Mouse (Mus musculus): ENCODE data around the gene Mgat5.

The Mgat5 gene

GRCm38 (mm10) chr1:127430290-127430689, 225.5 kb downstream of the Mgat5 start:
- DNase-seq (ENCODE audit: low read depth, low spot score) = no peak

- no peak for DNase-seq (ENCODE audit: low read depth, low spot score)
These were observed 230.0 kb downstream of the Mgat5 start for GRCm38 (mm10) chr1:127434829-127435228.

DNA sequence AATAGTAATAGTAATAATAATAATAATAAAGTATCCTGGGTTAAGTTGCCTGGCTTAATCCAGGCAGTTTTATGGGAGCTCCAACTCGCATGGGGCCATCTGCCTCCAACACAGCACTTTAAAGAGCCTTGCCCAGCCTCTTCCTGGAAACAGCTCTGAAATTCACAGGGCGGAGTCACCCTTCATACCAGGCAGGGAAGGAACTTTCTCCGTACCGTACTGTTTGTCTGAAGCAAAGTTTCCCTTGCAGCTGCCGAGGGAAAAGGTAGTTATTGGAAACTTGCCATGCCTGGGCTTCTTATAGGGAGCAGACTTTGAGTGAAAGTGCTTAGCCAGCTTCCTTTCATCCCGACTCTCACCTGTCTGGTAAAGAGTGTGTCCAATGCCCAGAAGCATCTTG, 232.3 kb downstream of the Mgat5 start:
- no peak for DNase-seq (ENCODE audit: low read depth, low spot score)

GRCm38 (mm10) chr1:127439452-127439891, 234.7 kb downstream of the Mgat5 start:
- DNase-seq (ENCODE audit: low read depth, low spot score) = no peak

DNA sequence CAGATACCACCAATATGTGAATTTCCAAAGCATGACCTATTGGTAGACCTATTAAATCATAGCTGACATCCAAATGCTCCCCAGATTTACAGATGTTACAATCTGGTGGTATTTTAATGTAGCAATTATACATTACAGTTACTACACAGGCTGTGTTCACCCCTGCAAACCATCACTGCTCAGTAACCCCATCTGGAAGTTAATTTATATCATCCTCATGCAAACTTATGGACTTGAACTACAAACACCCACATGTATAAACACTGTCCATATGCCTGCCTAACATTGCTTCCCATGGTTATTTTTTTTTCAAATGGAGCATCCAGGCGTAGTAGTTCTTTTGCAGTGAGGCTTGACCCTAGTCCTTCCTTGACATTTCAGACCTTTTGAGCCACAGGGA, 236.2 kb downstream of the Mgat5 start:
- DNase-seq (ENCODE audit: low read depth, low spot score) = no peak

DNA sequence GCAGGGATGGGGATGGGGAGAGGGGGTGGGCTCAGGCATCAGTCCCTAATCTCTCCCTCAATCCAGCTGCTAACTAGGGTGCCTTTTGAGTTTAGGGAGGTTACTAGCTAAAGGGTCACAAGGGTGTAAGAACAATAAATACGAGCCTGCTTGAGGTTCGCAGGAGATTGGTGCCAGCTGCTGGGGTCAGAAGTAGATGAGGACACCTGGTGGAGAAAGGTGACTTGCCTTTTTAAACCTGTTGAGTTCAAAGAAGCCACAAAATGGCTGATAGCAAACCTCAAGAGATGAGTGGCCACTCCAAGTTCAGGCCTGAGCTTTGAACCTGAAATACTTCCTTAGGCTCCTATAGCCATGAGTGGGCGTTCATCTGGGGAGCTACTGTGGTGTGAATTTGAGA, 236.9 kb downstream of the Mgat5 start:
- DNase-seq (ENCODE audit: low read depth, low spot score) = peak; percentile 20

- no peak for DNase-seq (ENCODE audit: low read depth, low spot score)
These were observed 238.4 kb downstream of the Mgat5 start for GRCm38 (mm10) chr1:127442880-127443877.

DNA sequence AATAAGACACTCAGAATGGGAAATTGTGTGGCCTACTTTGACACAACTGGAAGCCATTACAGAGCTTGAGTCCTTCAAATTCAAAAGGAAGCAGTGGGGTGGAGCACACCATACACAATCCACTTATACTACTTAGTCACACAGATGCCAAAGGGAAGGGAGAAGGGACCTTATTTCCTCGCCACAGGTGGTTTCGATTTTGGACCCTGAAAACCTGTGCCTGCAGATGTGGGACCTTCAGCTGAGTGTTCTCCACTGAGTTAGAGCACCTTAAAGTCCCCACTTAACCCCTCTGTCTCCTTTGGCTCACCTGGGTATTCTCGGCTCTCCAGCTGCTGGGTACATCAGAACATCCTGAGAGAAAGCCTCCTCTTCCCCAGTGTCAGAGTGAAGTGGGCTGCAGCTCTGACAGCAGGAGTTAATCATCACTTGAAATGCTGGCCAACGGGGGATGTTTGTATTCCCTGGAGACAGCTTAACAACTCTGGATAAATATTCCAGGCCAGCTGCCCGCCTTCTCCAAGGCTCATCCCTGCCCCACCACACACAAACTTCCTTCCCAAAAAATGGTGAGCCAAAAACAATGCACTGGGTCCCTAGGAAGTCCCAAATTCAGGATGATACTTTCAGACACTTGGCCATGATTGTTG, 240.1 kb downstream of the Mgat5 start:
- DNase-seq (ENCODE audit: low read depth, low spot score) = no peak

- DNase-seq (ENCODE audit: low read depth, low spot score) = no peak
These were observed 248.6 kb downstream of the Mgat5 start for GRCm38 (mm10) chr1:127453397-127453796.

GRCm38 (mm10) chr1:127459015-127459451, 254.2 kb downstream of the Mgat5 start:
- DNase-seq (ENCODE audit: low read depth, low spot score) = peak; percentile 44

- no peak for DNase-seq (ENCODE audit: low read depth, low spot score)
These were observed 254.8 kb downstream of the Mgat5 start for GRCm38 (mm10) chr1:127459576-127459975.

DNA sequence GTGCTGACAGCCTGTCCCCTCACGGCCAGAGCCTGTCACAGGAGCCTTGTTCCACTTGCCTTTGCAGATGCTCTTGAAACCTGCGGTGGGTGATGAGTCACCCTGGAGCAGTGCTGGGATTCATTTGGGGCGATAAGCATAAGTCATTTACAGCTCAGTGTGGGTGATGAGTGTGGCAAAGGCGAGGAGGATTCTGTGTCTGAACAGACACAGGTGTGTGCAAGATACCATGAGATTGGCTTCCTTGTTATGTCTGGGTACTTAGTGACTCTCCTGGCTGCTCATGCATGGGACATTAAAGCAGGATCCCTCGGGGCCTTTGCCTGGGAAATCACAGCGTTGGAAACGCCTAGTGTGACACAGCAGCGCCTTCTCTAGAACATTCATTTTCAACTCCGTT, 256.2 kb downstream of the Mgat5 start:
- no peak for DNase-seq (ENCODE audit: low read depth, low spot score)

DNA sequence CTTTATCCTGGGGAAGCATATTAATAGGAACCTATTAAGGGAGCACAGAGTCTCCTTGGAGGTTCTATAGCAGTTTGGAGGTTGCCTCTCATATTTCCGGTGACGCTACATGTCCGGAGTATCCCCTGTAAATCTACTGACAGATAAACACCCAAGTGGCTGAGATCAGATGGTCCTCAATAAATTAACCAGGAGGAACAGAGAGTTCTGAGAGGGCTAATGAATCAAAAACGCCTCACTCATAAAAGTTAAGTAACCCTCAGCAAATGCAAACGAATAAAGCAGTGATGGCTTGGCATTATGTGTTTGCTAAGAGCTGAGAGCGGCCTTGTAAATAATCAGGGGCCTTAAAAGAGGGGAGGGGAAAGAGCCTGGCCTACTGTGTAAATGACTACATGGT, 259.2 kb downstream of the Mgat5 start:
- no peak for DNase-seq (ENCODE audit: low read depth, low spot score)

DNA sequence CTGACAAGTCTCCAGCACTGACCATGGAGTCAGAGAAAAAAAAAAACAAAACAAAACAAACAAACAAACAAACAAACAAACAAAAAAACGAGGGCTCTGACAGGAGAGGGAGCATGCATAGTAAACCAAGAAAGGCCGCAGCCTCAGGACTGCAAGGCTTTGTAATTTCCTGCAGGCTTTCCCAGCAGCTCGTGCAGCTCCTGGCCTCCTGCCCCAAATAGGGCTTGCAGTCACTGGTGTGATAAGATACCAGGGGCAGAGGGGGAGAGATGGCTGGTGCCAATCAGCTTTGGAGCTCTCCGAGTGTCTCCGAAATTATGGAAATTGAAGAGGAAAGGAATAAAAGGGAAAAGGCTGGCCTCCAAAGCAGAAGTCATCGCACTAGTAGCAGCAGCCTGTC, 260.5 kb downstream of the Mgat5 start:
- no peak for DNase-seq (ENCODE audit: low read depth, low spot score)

GRCm38 (mm10) chr1:127467238-127467637, 262.4 kb downstream of the Mgat5 start:
- no peak for DNase-seq (ENCODE audit: low read depth, low spot score)

- no peak for DNase-seq (ENCODE audit: low read depth, low spot score)
These were observed 265.4 kb downstream of the Mgat5 start for GRCm38 (mm10) chr1:127470175-127470574.

DNA sequence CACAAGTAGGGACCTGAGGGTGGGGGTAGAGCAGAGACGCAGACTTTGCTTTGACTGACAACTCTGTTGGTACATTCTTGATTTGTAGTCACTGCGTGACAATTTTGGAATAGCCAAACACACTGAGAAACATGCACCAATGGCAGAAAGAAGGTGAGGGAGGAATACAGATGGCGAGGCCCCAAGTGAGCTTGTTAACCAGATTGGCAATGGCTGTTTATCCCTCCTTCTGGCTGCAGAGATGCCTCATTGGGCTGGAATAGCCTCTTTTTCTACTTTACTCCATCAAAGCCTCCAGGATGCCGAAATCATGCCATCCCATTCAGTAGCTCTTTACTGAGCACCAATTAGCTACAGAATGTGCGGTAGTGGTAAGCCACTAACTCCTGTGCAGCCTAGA, 270.9 kb downstream of the Mgat5 start:
- no peak for DNase-seq (ENCODE audit: low read depth, low spot score)

- no peak for DNase-seq (ENCODE audit: low read depth, low spot score)
These were observed 278.1 kb downstream of the Mgat5 start for GRCm38 (mm10) chr1:127482911-127483310.

DNA sequence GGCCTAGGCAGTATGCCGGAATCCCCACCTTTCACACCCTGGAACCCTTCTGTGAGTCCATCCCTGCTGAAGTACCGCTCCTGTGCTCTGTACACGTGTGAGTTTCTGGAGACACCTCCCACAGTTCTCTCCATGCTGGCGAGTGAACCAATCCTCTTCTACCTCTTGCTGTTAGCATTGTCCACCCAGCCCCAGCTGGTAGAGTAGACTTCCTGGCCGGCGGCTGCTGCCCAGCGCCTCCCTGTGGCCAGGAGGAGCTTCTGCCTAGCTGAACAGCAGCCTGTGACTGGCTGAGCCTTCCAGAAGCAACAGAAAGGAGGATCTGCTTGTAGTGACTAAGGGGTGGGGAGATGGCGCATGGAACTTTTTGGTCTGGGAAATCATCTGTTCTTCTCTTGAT, 279.4 kb downstream of the Mgat5 start:
- no peak for DNase-seq (ENCODE audit: low read depth, low spot score)

DNA sequence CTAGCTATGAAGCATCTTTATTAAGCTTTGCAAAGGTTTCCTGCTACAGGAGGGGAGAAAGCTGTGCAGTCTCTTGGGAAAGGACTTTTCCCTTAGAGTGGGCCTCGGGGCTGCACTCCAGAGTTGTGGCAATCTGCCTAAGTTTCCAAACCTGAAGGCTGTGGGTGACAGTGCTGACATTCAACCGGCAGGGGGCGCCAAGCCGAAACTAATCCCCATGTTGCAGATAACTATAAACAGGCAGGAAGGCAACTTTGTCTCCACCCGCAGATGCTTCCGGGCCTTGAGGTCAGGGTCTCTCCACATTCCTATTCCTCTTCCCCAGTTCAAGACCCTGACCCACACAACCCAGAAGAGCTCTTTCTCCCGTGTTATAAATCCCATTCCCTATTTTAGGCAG, 280.0 kb downstream of the Mgat5 start:
- DNase-seq (ENCODE audit: low read depth, low spot score) = peak; percentile 29

GRCm38 (mm10) chr1:127487161-127487560, 282.3 kb downstream of the Mgat5 start:
- DNase-seq (ENCODE audit: low read depth, low spot score) = peak; percentile 22

DNA sequence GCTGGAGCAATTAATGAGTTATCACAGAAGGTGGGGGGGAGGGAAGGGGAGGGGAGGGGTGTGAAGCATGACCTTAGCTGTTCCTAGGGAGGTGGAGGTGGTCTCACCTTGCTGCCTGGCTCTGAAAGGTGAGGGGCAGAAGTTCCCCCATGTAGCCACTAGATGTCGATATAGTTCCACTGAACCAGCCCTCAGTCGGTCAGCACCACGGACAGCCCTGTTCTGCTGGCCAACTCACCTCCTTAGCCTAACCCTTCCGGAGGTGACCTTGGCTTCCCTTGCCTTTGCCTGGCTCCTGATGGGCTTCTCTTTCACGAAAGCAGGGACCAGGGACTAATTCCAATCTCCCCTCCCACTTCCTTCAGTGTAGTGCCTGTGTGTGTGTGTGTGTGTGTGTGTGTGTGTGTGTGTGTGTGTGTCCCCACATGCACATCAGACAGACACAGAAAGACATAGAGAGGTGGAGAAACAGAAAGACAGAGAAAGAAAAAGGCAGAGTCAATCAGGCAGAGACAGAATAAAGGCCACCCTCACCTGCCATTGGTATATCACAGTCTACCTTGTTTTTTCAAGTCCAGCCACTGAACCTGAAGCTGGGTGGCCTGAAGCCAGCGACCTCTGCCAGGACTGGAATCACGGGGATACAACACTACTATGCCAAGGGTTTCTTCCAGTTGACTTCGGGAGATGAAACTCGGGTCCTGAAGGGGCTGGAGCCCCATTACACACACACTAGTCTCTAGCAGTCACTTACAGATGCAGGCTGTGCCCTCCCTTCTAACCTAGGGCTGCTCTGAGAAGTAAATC, 292.1 kb downstream of the Mgat5 start:
- peak; percentile 57 for DNase-seq (ENCODE audit: low read depth, low spot score)

All from CD4-positive helper T cell, adult 2 months (primary cell).